Mouse (Mus musculus) thymus, postnatal 36 days (tissue): ENCODE measurements around the gene Klhdc2.

Experiments
- DNase-seq, 2 experiments: peaks; one replicate each; pipeline ENCODE4 v3.0.0; 2022; ENCODE audit warnings: mixed read lengths in 2 of 2

Klhdc2 gene

GRCm38 (mm10) chr12:69296511-69297410 lies at the start of gene Klhdc2:
Gene Klhdc2 (plus strand): TSS chr12:69296681.
- DNase-seq, result peak; percentile 50 to 59

- DNase-seq, result no peak
These were observed 46.7 kb upstream of the Klhdc2 start for GRCm38 (mm10) chr12:69249766-69250165.

GRCm38 (mm10) chr12:69250756-69251155 lies 45.7 kb upstream of the Klhdc2 start:
- no peak for DNase-seq

- DNase-seq, result no peak
These were observed 42.7 kb upstream of the Klhdc2 start for GRCm38 (mm10) chr12:69253806-69254205.

GRCm38 (mm10) chr12:69257836-69258235 lies 38.6 kb upstream of the Klhdc2 start:
- peak; percentile 45 to 64 for DNase-seq

- DNase-seq, result no peak
These were observed 34.2 kb upstream of the Klhdc2 start for GRCm38 (mm10) chr12:69262251-69262650.

- no peak for DNase-seq
These were observed 31.4 kb upstream of the Klhdc2 start for GRCm38 (mm10) chr12:69265031-69265430.

- no peak for DNase-seq
These were observed 28.4 kb upstream of the Klhdc2 start for GRCm38 (mm10) chr12:69267956-69268632.

GRCm38 (mm10) chr12:69268956-69269355 lies 27.5 kb upstream of the Klhdc2 start:
- DNase-seq, result no peak

- DNase-seq, result no peak
These were observed 16.5 kb upstream of the Klhdc2 start for GRCm38 (mm10) chr12:69279931-69280469.

GRCm38 (mm10) chr12:69280915-69281314 lies 15.6 kb upstream of the Klhdc2 start:
- no peak for DNase-seq

- no peak for DNase-seq
These were observed 13.3 kb upstream of the Klhdc2 start for GRCm38 (mm10) chr12:69283146-69283545.

GRCm38 (mm10) chr12:69287535-69287934 lies 8.9 kb upstream of the Klhdc2 start:
- DNase-seq, result no peak

GRCm38 (mm10) chr12:69288699-69289098 lies 7.8 kb upstream of the Klhdc2 start:
- no peak for DNase-seq

- DNase-seq, result no peak
These were observed 4.1 kb upstream of the Klhdc2 start for GRCm38 (mm10) chr12:69292401-69292800.

- no peak for DNase-seq
These were observed 2.7 kb upstream of the Klhdc2 start for GRCm38 (mm10) chr12:69293815-69294214.

- no peak for DNase-seq
These were observed 1.5 kb upstream of the Klhdc2 start for GRCm38 (mm10) chr12:69294936-69295335.

GRCm38 (mm10) chr12:69295651-69296050 lies 830 bp upstream of the Klhdc2 start:
- no peak for DNase-seq

GRCm38 (mm10) chr12:69297411-69298150 lies 1.1 kb downstream of the Klhdc2 start:
- DNase-seq, result no peak

- no peak for DNase-seq
These were observed 1.8 kb downstream of the Klhdc2 start for GRCm38 (mm10) chr12:69298281-69298680.

GRCm38 (mm10) chr12:69299231-69299630 lies 2.8 kb downstream of the Klhdc2 start:
- no peak for DNase-seq

GRCm38 (mm10) chr12:69299831-69300230 lies 3.4 kb downstream of the Klhdc2 start:
- no peak for DNase-seq

- no peak for DNase-seq
These were observed 3.9 kb downstream of the Klhdc2 start for GRCm38 (mm10) chr12:69300391-69300790.
